Mouse (Mus musculus) kidney, adult 8-10 months (tissue): Measurements from ENCODE around the gene Vamp8.
A peak's percentile ranks its signal among the peaks of the same experiment; 100 is the strongest.

ENCODE experiments used
- DNase-seq, 2 experiments: peaks; one replicate each; pipeline ENCODE4 v3.0.0; 2022

Vamp8 gene

DNA sequence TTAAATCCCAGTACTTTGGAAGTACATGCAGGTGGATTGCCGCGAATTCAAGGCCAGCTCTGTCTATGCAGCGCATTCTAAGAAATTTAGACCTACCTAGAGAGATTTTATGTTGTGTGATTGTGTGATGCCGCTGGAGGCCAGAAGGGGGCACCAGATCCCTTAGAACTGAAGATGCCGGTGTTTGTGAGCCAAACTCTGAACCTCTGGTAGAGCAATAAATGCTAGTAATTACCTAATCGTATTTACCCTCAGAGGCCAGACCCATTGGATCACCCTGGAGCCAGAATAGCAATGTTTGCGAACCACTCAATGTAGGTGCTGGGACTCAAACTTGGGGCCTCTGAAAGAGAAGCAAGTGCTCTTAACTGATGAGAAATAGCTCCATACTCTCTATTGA is 11.4 kb upstream of the Vamp8 start:
- peak; percentile 72 to 92 for DNase-seq

DNA sequence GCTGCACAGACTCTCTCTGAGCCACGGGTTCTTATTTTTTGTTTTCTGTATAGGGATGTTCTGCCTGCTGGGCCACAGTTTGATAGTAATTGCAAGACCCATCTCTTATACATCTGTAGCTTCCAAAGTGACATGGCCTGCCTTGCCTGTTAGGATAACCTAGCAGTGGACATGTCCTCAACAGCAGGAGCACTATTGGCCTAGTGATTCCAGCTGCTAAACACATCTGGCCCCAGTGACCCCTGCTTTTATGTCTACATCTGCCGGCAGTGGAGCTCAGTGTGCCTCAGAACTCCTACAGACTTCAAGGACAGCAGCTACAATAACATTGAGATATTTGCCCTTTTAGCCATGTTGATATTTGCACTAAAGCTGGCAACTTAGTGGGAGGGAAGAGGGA is 9.5 kb upstream of the Vamp8 start:
- no peak for DNase-seq

DNA sequence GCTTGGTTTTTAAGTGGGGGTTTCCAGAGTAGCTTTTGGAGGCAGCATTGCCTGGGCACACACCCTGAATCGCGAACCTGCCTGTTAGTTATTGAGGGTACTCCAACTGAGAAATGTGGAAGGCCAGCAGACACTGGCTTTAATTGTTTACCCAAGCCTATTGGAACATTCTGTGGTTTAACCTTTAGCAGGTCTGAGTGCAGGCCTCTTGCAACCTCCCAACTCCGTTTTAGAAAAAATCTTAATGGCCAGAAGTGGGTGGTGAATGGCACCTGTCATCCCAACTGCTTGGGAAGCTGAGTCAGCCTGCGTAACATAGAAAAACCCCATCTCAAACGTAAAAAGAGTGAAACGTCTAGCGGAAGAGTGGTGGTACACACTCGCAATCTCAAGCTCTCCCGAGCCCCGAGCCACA is 6.3 kb upstream of the Vamp8 start:
- DNase-seq, result no peak

DNA sequence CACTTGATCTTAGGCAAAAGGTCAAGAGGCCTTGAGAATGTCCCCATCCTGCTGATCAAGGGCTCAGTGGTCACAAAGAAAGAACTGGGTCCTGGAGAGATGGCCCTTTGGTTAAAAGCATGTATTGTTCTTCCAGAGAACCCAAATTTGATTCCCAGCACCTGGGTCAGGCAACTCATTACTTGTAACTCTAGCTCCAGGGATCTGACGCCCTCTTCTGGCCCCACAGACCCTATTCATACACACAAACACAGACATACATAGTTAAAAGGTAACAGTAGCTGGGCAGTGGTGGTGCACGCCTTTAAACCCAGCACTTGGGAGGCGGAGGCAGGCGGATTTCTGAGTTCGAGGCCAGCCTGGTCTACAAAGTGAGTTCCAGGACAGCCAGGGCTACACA is 1.8 kb upstream of the Vamp8 start:
- DNase-seq, result no peak

DNA sequence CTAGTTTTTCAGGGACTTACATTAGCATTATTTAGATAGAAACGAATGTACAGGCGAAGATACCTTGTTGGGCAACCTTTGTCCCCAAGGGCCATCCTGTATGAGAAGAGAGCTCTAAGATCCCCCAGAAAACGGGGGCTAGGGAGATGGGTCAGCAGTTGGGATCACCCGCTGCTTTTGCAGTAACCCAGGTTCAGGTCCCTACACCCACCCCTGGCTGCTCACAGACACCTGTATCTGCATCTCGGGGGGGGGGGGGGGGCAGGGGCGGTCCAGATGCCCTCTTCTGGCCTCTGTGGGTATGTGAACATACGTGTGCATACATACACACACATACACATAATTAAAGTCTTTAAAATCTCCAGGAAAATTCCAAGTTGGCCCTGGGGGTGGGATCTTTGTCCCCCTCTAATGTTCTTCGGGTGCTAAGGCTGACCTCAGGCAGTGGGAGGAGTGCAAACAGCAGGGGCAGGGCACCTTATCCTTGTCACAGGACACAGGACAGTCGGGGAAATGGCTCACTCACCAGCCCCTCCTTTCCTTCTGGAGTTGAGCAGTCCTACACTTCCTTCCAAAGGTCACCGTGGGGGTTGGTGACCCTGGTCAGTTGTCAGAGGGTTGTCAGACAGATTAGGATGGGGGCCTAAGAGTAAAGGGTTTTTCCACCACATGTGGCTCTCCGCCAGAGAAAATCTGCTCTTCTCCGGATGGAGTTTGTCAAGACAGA is 455 bp upstream of the Vamp8 start:
- DNase-seq, result peak; percentile 89 to 95

DNA sequence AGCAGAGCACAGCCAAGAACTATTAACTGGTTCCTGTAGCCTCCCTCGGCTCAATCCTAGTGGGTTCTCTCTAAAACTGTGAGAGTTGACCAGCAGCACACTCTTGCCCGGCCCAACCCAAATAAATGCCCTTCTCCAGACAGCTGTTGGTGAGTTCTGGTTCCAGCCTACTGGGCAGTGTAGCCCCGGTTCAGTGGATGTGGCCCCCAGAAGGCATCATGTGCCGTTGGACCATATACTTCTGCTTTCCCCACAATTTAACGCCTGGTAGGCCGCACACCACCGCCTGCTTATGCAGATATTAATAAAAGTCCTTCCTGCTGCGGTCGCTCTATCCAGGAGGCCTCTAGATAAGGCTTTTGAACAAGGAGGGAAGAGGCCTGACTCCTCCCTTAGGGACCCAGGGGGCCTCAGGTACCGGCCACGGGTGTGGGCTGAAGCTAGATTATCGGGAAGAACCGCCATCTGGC is 997 bp downstream of the Vamp8 start:
- no peak for DNase-seq

DNA sequence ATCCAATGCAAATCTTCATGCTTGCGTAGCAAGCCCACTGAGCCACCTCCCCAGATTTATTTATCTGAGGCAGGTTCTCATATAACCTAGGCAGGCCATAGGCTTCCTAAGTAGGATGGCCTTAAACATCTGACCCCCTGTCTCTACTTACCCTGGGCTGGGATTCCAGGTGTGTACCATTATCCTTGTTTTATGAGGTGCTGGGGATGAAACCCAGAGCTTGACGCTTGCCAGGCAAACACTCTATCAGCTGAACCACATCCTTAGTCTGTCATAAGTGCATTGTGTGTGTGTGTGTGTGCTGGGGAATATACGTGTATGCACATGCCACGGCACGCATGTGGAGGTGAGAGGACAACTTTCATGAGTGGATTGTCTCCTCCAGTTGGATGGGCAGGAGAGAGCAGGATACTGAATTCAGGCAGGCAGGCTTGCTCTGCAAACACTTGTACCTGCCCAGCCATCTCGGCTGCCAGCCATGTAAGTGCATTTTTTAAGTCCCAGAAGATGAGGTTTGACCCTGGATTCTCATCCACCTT is 1.6 kb downstream of the Vamp8 start:
- DNase-seq, result no peak

DNA sequence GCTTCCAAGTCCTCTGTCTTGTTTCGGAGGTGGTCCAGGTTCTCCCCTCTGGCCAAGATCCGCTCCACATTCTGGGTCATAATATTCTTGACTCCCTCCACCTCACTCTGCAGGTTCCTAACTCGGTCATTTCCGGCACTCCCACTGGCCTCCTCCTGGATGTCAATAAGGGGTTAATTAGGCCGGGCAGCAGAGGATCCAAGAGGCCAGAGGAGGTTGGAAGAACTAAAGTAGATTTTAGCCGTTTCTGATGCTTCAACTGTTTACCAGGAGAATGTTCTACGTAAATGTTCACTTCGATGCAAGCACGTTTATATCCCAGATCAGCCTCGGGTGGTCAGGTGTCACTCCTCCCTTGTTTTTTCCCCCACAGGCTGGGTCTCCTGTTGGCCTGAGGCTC is 2.2 kb downstream of the Vamp8 start:
- DNase-seq, result no peak

DNA sequence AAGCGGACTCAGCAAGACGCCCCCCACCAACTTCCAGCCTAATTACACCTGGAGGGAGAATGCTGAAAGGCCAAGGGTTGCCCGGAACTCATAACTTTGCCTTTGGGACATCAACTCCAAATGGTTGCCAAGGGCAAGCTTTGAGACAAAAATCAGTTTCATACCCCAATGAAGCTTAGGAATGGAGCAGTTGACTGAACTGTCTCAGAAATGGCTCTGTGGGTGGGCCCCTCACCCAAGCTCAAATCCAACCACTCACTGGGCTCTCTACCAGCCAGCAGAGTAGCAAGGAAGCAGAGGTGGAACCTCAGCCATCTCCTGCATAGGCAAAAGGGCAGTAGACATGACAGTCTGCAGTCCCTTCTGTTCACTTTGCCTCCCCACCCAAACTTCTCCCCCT is 2.7 kb downstream of the Vamp8 start:
- DNase-seq, result no peak

DNA sequence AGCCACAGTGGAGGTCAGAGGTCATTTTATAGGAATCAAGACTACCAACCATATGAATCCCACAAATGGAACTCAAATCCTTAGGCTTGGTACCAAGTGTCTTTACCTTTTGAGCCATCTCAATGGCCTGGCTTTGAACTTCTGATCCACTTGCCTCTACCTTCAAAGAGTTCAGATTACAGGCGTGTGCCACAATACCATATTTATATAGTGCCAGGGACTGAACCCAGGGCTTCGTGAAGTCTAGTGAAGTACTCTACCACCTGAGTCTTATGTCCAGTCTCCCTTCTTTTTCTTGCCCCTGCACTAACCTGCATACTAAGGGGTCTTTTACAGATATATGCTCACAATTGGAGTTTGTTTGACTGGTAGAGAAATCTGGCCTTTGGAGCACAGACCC is 3.9 kb downstream of the Vamp8 start:
- DNase-seq, result no peak

DNA sequence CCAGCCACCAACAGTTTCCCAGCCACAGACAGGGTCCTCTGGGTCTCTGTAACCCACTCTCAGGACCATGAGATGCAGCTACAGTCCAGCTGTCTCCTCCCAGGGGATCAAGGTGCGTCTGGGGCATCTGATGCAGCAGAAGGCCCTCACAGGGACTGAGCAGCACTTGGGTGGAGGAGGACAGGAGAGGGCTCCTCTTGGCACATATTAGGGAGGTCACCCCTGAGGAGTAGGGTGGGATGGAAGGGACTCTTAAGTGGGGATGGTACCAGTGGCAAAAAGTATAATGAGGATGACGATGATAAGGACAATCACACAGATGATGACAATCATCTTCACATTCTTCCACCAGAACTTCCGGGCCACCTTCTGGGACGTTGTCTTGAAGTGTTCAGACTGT is 5.2 kb downstream of the Vamp8 start:
- no peak for DNase-seq

DNA sequence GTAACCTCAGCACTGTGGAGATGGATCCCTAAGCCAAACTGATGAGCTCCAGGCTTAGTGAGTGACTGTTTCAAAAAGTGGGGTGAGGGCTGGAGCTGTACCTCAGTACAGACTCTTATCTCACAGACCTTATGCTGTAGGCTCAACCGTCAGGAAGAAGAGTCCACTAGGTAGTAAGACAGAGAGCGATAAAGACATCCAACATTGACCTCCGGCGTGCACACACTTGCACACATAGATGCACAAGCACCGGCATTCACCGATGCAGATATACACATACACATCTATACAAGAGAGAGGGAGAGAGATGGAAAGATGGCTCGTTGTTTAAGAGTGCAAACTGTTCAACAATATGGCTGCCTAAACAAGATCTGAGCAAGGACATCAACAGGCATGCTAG is 6.6 kb downstream of the Vamp8 start:
- no peak for DNase-seq

DNA sequence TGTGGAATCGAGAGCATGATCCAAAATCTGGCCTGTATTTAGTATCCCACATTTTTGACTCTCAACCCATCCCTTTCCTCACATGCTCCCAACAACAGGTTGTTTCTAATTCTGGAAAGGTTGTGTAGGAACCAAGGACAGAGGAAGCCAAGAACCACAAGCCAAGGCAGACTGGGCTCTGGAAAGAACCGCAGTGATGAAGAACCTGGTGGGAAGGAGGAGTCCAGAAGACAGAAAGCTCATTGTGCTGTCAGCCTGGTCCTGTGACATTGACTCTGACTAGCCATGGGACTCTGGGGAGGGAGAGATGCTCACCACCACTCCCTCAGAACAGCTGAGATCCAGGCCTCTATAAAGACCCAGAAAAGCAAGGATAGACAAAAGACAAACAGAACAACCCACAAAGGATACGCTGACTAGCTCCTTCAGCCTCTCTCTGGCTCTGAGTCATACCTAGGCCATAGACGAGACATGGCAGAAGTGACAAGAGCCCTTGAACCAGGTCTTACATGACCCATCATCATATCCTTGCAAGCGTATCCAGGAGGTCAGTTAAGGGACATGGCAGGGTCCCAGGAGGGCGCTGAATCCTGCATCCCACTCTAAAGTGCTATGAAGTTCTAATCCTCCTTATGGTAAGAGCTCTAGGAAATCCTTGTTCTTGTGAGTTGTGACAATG is 7.2 kb downstream of the Vamp8 start:
- DNase-seq, result no peak

DNA sequence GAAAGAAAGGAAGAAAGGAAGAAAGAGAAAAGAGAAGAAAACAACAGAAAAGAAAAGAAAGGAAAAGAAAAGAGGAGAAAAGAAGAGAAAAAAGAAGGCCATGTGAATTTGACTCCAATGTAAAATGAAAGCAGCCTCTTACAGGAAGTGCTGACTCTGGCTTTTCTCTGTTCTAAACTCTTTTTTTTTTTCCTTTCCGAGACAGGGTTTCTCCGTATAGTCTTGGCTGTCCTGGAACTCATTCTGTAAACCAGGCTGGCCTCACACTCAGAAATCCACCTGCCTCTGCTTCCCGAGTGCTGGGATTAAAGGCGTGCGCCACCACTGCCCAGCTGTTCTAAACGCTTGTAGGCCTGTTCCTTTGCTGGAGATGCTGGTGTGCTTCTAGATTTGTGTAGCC is 8.0 kb downstream of the Vamp8 start:
- no peak for DNase-seq

DNA sequence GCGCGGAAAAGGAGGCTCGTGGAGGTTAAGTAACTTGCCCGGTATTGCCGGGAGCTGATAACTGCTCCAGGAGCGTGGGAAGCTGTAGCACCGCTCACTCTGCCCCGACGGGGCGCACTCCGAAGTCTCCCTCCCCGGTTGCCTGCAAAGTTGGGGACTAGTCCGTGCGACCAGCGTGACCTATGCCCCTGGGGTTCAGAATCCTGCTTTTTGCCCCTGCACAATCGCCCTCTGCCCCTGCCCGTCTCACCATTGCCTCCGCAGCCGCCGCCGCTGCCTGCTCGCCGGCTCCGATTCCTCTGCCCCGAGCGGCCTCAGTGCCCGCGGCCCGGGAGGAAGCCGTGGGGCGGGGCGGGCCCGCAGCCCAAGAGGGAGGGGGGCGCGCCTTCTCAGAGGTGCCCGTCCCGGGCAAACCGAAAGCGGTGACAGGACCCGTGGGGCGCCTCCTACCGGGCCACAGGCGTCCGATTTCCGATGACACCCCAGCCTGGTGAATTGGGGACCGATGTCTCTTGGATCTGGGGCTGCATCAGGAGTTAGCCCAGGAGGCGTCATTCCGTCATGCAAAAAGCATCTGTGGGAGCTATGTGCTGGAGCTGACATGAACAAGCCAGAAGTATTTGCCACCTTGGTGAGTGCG is 10.3 kb downstream of the Vamp8 start, which contains the start of gene Vamp5:
Gene Vamp5, minus strand, starts transcription at position 338 of the 640 bp plus-strand sequence.
- peak; percentile 82 to 85 for DNase-seq

DNA sequence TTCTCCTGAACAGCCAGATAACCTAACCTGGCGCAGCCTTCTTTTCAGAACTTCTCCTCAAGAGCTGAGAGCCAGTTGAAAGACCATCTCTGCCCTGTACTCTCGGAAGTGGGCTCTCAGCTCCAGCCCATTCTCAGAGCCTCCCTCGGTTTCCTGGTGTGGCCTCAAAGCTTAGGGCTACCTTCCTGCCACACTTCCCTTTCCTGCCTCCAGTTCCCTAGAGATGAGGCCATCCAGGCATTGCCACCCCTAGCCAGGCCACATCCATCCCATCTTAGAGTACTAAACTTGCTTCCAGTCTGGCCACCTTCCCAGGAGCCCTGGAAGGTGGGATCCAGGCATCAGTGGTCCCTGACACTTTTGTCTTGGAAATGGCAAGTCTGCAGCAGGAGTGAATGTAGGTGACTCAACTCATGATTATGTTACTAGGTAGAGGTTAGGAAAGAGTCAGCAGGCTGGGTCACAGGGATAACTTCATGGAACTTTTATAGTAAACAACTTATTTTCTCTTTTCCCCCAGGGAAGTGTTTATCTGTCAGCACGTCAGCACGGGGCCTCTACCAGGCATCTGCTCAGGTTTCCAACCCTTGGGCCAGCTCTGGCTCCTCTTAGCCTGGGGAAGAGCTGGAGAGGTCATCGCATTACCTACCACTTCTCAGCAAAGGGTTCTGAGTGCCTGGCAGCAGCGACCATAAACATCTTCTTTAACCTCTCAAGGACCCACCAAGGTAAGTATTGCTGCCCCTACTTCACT is 10.9 kb downstream of the Vamp8 start:
- DNase-seq, result no peak

DNA sequence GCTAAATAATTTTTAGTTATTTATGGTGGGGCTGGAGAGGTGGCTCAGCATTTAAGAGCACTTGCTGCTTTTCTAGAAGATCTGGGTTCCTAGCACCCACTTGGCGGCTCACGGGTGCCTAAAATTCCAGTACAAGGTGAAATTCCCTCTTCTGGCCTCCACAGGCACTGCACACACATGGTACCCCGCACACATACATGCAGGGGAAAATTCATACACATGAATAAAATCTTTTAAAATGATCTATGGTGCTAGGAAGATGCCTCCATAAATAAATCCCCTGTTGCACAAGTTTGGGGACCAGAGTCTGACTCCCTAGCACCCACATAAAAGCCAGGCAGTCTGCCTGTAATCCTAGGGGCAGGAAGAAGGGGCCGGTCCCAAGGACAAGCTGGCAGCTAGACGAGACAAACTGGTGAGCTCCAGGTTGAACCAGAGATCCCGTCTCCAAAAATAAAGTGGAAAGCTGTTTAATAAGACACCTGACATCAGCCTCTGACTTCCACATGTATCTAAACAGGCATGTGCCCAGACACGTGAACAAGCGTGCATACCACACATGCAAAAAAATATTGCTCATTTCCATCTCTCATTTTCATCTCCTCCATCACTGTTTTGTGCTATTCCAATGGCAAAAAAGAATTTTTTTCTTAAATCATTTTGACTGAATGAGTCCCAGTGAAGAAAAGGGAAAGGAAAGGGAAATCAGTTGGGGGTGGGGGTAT is 11.8 kb downstream of the Vamp8 start:
- no peak for DNase-seq

DNA sequence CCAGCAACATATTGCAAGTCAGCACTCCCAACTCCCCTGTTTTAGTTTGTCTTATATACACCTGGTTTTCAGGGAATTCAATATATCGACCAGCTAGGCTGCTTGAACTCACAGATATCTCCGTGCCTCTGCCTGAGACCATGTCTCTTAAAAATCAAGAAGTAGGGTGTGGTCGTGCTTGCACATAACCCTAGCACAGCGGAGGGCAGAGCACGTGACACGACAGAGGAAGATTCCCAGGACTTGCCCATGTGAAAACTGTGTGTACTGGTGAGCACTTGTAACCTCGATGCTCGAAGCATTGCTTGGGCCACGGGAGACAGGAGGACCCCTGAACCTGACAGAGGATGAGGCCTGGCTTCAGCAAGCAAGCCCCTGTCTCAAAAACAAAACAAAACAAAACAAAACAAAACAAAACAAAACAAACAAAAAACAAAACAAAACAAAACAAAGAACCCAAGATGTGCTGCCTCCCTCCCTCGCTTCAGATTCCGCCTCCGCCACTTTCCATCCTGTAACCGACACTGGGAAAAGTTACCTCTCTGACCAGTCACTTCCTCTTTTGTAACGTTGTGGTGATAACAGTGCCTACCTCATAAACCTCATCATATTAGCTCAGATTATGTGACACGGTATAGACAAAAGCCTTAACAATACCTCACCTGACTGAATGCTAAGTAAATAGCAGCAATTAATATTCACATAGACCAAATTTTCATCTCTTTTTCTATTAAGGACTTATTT is 15.5 kb downstream of the Vamp8 start:
- DNase-seq, result no peak

DNA sequence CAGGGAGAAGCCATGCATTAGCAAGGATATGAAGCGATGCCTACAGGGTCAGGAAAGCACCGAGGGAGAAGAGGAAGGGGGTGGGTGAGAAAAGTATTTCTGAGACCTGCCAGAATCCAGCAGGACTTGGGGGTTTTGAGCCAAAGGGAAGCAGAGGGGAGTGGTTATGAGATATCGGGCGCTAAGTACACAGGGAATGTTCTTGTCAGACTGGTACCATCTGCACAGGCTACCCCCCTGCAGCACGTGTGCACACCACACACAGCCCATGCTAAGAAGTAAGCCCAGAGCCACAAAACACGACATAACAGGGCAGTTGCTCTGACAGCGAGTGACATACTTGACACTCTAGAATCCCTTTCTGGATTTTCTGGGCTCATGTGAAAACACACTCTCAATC is 16.3 kb downstream of the Vamp8 start:
- no peak for DNase-seq

DNA sequence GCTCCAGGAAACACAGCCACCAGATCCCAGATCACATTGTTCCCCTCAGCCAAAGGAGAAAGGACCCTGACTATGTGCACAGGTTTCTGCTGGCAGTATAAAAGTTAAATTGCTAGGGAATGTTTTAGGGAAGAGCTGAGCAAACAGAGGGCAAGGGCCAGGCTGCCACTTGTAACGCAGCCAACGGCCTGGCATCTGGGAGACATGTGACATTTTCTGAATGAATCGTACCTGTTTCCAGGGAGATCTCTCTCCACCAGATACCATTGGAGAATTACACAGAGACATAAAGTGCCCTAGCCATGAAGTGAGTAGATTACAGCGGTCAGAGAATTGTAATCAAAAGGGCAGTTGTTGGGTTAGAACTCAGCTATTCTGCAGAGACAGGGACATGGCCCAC is 17.3 kb downstream of the Vamp8 start:
- no peak for DNase-seq

DNA sequence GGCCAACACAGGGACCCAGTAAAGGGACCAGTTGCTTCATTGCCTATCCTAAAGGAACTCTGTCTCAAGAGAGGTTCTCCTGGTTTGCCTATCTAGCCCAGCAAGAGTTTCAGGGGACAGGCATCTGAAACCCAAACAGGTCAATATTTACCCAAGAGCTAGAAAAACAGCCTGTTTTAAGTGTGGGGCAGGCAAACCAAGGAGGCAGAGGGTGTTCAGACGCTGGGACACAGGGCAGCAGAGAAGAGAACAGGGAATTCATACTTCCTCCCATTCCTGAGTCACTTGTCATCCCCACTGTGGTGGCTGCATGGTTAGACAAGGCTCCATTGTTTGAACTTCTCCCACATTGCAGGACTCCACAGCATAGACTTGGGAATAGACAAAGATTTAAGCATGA is 18.9 kb downstream of the Vamp8 start:
- DNase-seq, result no peak

DNA sequence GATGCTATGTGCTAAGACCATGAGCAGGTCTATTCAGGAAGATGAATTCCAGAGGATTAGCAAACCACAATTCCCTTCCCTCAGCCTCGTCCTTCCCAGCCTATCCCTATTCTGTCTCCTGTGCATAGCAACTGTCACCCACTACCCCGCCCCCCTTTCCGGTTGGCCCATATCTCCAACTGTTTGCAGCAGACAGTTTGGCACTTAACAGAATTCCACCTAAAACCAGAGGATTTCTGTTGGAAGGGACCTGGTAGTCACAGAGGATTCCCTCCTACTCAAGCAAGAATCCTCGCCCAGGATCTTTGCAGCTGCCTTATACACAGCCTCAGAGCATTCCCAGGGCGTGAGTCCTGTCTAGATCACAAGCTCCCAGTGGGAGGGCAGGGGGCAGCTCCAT is 19.4 kb downstream of the Vamp8 start:
- no peak for DNase-seq
